Mouse (Mus musculus): ENCODE data around the gene Exoc3l2. TPM values are rescaled to one million over a fixed set of nuclear protein-coding genes. Genes with fewer than 3 reads are reported as not detected.

Gene Exoc3l2
- polyA plus RNA-seq, 1 experiment from 2014 or later: 1.1 TPM

Other genes with a start within 250 kb of the Exoc3l2 start
- 35.2 and 38.4 TPM in 2 replicates for gene Opa3, start 235.0 kb upstream of the Exoc3l2 start, polyA plus RNA-seq (2015; fragmentation: Nextera tagmentation; extraction: Ambion mirVana)
- 81.2 and 81.7 TPM in 2 replicates for gene Vasp, start 191.5 kb upstream of the Exoc3l2 start, polyA plus RNA-seq (2015; fragmentation: Nextera tagmentation; extraction: Ambion mirVana)
- not detected in 2 replicates for gene Ppm1n, start 183.3 kb upstream of the Exoc3l2 start, polyA plus RNA-seq (2015; fragmentation: Nextera tagmentation; extraction: Ambion mirVana)
- 26.1 and 29.3 TPM in 2 replicates for gene Rtn2, start 180.7 kb upstream of the Exoc3l2 start, polyA plus RNA-seq (2015; fragmentation: Nextera tagmentation; extraction: Ambion mirVana)
- gene Fosb, start 153.3 kb upstream of the Exoc3l2 start, polyA plus RNA-seq (2015; fragmentation: Nextera tagmentation; extraction: Ambion mirVana): 0.14 and 0.16 TPM in 2 replicates
- 62.6 and 62.7 TPM in 2 replicates for gene Ercc1, start 118.6 kb upstream of the Exoc3l2 start, polyA plus RNA-seq (2015; fragmentation: Nextera tagmentation; extraction: Ambion mirVana)
- gene Cd3eap, start 103.8 kb upstream of the Exoc3l2 start, polyA plus RNA-seq (2015; fragmentation: Nextera tagmentation; extraction: Ambion mirVana): 17.4 and 19.8 TPM in 2 replicates
- 12.8 and 13.0 TPM in 2 replicates for gene Ppp1r13l, start 103.6 kb upstream of the Exoc3l2 start, polyA plus RNA-seq (2015; fragmentation: Nextera tagmentation; extraction: Ambion mirVana)
- gene Ercc2, start 81.3 kb upstream of the Exoc3l2 start, polyA plus RNA-seq (2015; fragmentation: Nextera tagmentation; extraction: Ambion mirVana): 11.8 and 12.2 TPM in 2 replicates
- gene Klc3, start 59.2 kb upstream of the Exoc3l2 start, polyA plus RNA-seq (2015; fragmentation: Nextera tagmentation; extraction: Ambion mirVana): 4.8 and 5.5 TPM in 2 replicates
- 284 and 345 TPM in 2 replicates for gene Ckm, start 58.6 kb upstream of the Exoc3l2 start, polyA plus RNA-seq (2015; fragmentation: Nextera tagmentation; extraction: Ambion mirVana)
- gene Mark4, start 4.5 kb upstream of the Exoc3l2 start, polyA plus RNA-seq (2015; fragmentation: Nextera tagmentation; extraction: Ambion mirVana): 6.5 and 7.5 TPM in 2 replicates
- 1.5 TPM in 2 replicates for gene Bloc1s3, start 45.0 kb downstream of the Exoc3l2 start, polyA plus RNA-seq (2015; fragmentation: Nextera tagmentation; extraction: Ambion mirVana)
- gene Trappc6a, start 45.1 kb downstream of the Exoc3l2 start, polyA plus RNA-seq (2015; fragmentation: Nextera tagmentation; extraction: Ambion mirVana): 71.4 and 77.4 TPM in 2 replicates
- gene Nkpd1, start 54.5 kb downstream of the Exoc3l2 start, polyA plus RNA-seq (2015; fragmentation: Nextera tagmentation; extraction: Ambion mirVana): 0.06 TPM in 1 of 2 replicates, not detected in the other
- 15.0 and 17.2 TPM in 2 replicates for gene Ppp1r37, start 99.7 kb downstream of the Exoc3l2 start, polyA plus RNA-seq (2015; fragmentation: Nextera tagmentation; extraction: Ambion mirVana)
- 0.12 and 0.32 TPM in 2 replicates for gene Zfp296, start 114.0 kb downstream of the Exoc3l2 start, polyA plus RNA-seq (2015; fragmentation: Nextera tagmentation; extraction: Ambion mirVana)
- gene Gemin7, start 114.3 kb downstream of the Exoc3l2 start, polyA plus RNA-seq (2015; fragmentation: Nextera tagmentation; extraction: Ambion mirVana): 114 and 134 TPM in 2 replicates
- gene Clasrp, start 141.2 kb downstream of the Exoc3l2 start, polyA plus RNA-seq (2015; fragmentation: Nextera tagmentation; extraction: Ambion mirVana): 30.8 and 31.8 TPM in 2 replicates
- 5.6 and 6.2 TPM in 2 replicates for gene Relb, start 166.1 kb downstream of the Exoc3l2 start, polyA plus RNA-seq (2015; fragmentation: Nextera tagmentation; extraction: Ambion mirVana)
- 74.5 and 74.6 TPM in 2 replicates for gene Clptm1, start 201.7 kb downstream of the Exoc3l2 start, polyA plus RNA-seq (2015; fragmentation: Nextera tagmentation; extraction: Ambion mirVana)
- 3.6 and 22.3 TPM in 2 replicates for gene Apoc2, start 214.6 kb downstream of the Exoc3l2 start, polyA plus RNA-seq (2015; fragmentation: Nextera tagmentation; extraction: Ambion mirVana)
- 2.9 TPM in 1 of 2 replicates, not detected in the other for gene Gm44805, start 218.1 kb downstream of the Exoc3l2 start, polyA plus RNA-seq (2015; fragmentation: Nextera tagmentation; extraction: Ambion mirVana)
- 0.84 and 3.7 TPM in 2 replicates for gene Apoc4, start 218.1 kb downstream of the Exoc3l2 start, polyA plus RNA-seq (2015; fragmentation: Nextera tagmentation; extraction: Ambion mirVana)
- gene Apoc1, start 229.3 kb downstream of the Exoc3l2 start, polyA plus RNA-seq (2015; fragmentation: Nextera tagmentation; extraction: Ambion mirVana): 8.8 and 13.9 TPM in 2 replicates
- 480 and 561 TPM in 2 replicates for gene Apoe, start 235.9 kb downstream of the Exoc3l2 start, polyA plus RNA-seq (2015; fragmentation: Nextera tagmentation; extraction: Ambion mirVana)

Measured in heart, embryonic 13.5 days (tissue).